Mouse (Mus musculus) left cerebral cortex, adult 2 months (tissue): Measurements from ENCODE around the gene Doc2g. TPM values are rescaled to one million over a fixed set of nuclear protein-coding genes. Genes with fewer than 3 reads are reported as not detected.
A peak's percentile ranks its signal among the peaks of the same experiment; 100 is the strongest.
"Not testable (repeated sequence)": the region's sequence is repeated elsewhere in the genome, so short reads cannot be mapped to it uniquely, and the experiment has no call there.

Experiments used
- DNase-seq, 2 experiments: peaks; one replicate each; pipeline ENCODE4 v3.0.0; 2021 to 2022; ENCODE audit warnings: low spot score in 2 of 2, mixed read lengths in 1 of 2; ENCODE audit errors: extremely low spot score in 1 of 2
- H3K27ac ChIP-seq: fragments of 200-600 bp; 2 replicates; pipeline ENCODE4 v1.8.1; 2022
- H3K4me3 ChIP-seq: fragments of 200-600 bp; 2 replicates; pipeline ENCODE4 v1.8.1; 2022
- CTCF ChIP-seq: fragments of 200-600 bp; IDR thresholded peaks from 2 replicates; pipeline ENCODE4 v1.8.1; 2022; ENCODE audit warnings: antibody characterized with exemption, mild to moderate bottlenecking, moderate library complexity
- intact Hi-C: fragments of 180-260 bp; cut with DNase I; formaldehyde crosslinking; loops from one replicate; pipeline ENCODE4 v1.15.1; 2025
- long read RNA-seq, 2 experiments: library from polyadenylated mRNA; stranded (forward); transcript quantifications; one replicate each; pipeline ENCODE4 v2.0.0; 2021; ENCODE audit warnings: borderline mapping rate in 2 of 2
- total RNA-seq, 2 experiments: library from RNA; stranded (reverse); gene quantifications; 2 replicates each; pipeline ENCODE4 v1.2.3; 2021

The Doc2g gene
- total RNA-seq: 1 to 10 TPM; 4.8 to 5.9 TPM
- long read RNA-seq, experiment 1, partial matches to known transcripts: 3 of 6 reads
- long read RNA-seq, experiment 1, other reads (novel, unspliced or antisense): 3 of 6 reads
- long read RNA-seq, experiment 2, partial matches to known transcripts: 1 of 8 reads
- long read RNA-seq, experiment 2, other reads (novel, unspliced or antisense): 7 of 8 reads

DNA sequence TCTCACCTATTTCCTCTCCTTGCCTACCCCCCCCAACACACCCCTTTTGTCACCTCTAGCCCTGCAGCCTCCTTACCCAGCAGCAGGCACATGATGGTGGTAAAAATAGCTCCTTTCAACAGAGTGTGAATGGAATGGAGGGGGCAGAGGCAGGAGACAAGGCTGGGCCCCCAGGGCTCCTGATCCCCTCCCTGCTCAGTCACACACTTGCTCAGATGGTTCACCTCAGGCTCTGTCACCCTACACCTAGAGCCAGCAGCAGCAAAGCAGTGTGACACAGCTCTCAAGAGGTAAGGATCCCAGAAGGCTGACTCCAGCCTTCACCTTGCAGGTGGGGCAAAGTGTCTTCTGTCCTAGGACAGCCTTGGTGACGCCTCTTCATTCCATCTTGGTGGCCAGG, at the start of gene Doc2g:
Gene Doc2g, plus strand, starts transcription at position 202 of the 400 bp plus-strand sequence.
- intact Hi-C loops: no loop called here
- TF ChIP-seq CTCF: no peak
- no peak for DNase-seq
- Histone ChIP-seq H3K27ac (no peak within 1 kb of the TSS), H3K4me3 (no peak within 1 kb of the TSS)

GRCm38 (mm10) chr19:3955033-3955432, 48.1 kb upstream of the Doc2g start:
- H3K4me3 ChIP-seq: no peak overlapping the region
- intact Hi-C loops: loop anchor here (10.0 kb wide), 1 partner anchor 130 kb away; the partner anchor contains the start of gene Cabp2
- no peak overlapping the region for H3K27ac ChIP-seq
- TF ChIP-seq CTCF: no peak
- DNase-seq: no peak

- intact Hi-C loops: loop anchor here (10.0 kb wide), 1 partner anchor 129 kb away; the partner anchor contains the start of gene Cabp2
- TF ChIP-seq CTCF: no peak
These were observed 47.3 kb upstream of the Doc2g start for GRCm38 (mm10) chr19:3955804-3956203.

GRCm38 (mm10) chr19:3957296-3958036, 45.6 kb upstream of the Doc2g start:
- not testable (repeated sequence) for H3K4me3 ChIP-seq, DNase-seq, H3K27ac ChIP-seq
- intact Hi-C loops: loop anchor here (10.0 kb wide), 1 partner anchor 127 kb away; the partner anchor contains the start of gene Cabp2

More at GRCm38 (mm10) chr19:3955804-3956203, 47.3 kb upstream of the Doc2g start:
- Histone ChIP-seq H3K27ac (no peak overlapping the region), H3K4me3 (no peak overlapping the region)
- DNase-seq: no peak

- DNase-seq: no peak
- intact Hi-C loops: loop anchor here (10.0 kb wide), 1 partner anchor 126 kb away; the partner anchor contains the start of gene Cabp2
- no peak within 1 kb of the TSS for H3K27ac ChIP-seq
These were observed 44.6 kb upstream of the Doc2g start, which contains the start of gene Aldh3b3 for GRCm38 (mm10) chr19:3958470-3958869. Aldh3b3 (plus strand) TSS chr19:3958645.

DNA sequence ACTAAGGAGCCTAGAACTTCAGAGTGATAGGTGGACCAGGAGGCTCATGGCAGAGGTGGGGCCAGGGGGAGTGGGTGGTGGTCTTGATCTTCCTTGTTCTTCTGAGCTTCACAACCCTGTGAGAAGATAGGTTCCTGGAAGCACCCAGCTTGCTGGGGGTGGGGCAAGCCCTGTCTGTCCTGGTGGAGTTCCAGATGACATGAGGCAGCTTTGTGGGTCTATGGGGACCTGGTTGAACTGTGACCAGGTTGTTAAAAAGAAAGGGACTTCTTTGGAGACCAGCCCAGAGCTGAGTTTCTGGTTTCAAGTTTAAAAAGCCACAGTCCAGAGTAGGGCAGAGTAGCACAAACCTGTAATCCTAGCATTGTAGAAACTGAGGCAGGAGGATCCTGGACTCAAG, 44.1 kb upstream of the Doc2g start:
- TF ChIP-seq CTCF: no peak
- no peak overlapping the region for H3K4me3 ChIP-seq
- no peak overlapping the region for H3K27ac ChIP-seq
- intact Hi-C loops: loop anchor here (10.0 kb wide), 1 partner anchor 126 kb away; the partner anchor contains the start of gene Cabp2
- DNase-seq: no peak

More at GRCm38 (mm10) chr19:3958470-3958869, 44.6 kb upstream of the Doc2g start, which contains the start of gene Aldh3b3:
- H3K4me3 ChIP-seq: no peak within 1 kb of the TSS
- TF ChIP-seq CTCF: no peak

GRCm38 (mm10) chr19:3960211-3960610, 42.9 kb upstream of the Doc2g start:
- intact Hi-C loops: no loop called here
- no peak for DNase-seq
- Histone ChIP-seq H3K27ac (no peak overlapping the region), H3K4me3 (no peak overlapping the region)
- no peak for TF ChIP-seq CTCF

DNA sequence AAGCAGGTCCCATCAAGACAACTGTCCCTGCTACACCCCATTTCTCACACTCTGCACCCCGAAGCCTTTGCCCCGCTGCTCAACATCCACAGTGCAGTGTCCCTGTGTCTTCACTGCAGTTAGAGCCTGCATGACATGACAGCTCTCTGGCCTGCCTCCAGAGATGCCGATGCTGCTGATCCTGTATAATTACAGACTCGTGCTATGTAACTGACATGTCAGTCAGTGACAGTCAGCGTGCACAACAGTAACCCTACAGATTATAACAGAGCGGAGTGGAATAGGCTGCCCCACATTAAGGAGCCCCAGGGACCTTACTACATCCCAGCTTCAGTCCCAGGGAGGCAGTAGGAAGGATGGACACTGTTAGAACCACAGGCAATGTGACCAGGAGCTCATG, 41.3 kb upstream of the Doc2g start:
- DNase-seq, H3K27ac ChIP-seq, intact Hi-C loops, H3K4me3 ChIP-seq: not testable (repeated sequence)

GRCm38 (mm10) chr19:3962469-3962868, 40.6 kb upstream of the Doc2g start:
- peak; percentile 14; the same call in 1 of the 2 replicates for TF ChIP-seq CTCF
- Histone ChIP-seq H3K27ac (no peak overlapping the region), H3K4me3 (no peak overlapping the region)
- intact Hi-C loops: no loop called here
- no peak for DNase-seq

GRCm38 (mm10) chr19:3964030-3964429, 39.1 kb upstream of the Doc2g start:
- TF ChIP-seq CTCF: no peak
- H3K4me3 ChIP-seq: no peak overlapping the region
- no peak overlapping the region for H3K27ac ChIP-seq
- DNase-seq: no peak
- intact Hi-C loops: no loop called here

DNA sequence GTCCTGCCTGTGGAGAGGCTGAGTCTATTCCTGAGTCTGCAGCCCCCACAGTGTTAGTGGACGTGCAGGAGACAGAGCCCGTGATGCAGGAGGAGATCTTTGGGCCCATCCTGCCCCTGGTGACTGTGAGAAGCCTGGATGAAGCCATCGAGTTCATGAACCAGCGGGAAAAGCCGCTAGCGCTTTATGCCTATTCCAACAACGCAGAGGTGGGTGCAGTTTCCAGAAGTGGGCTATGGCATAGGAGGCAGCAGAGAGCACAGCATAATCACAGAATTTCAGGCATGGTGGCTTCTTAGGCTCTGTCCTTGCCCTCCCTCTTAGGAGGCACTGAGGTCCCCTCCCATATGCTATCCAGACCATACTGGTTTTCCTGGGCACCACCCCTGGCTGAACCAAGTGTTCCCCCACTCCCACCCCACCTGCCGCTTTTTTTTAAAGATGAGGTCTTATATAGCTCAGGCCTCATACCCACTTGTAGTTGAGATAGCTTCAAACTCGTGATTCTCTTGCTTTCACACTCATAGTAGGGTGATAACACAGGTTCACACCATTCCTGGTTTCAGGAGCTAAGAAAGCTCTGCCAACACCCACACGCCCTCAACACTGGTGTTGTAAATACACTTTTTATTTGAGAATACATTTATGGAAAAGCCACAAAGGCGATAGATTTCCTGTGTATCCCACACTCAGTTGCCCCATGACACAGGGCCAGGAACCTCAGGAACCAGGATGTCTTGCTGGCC, 36.6 kb upstream of the Doc2g start:
- intact Hi-C loops: no loop called here
- Histone ChIP-seq H3K4me3 (no peak overlapping the region), H3K27ac (no peak overlapping the region)
- no peak for DNase-seq
- peak; percentile 38 for TF ChIP-seq CTCF

GRCm38 (mm10) chr19:3967258-3967657, 35.9 kb upstream of the Doc2g start:
- Histone ChIP-seq H3K4me3 (no peak overlapping the region), H3K27ac (no peak overlapping the region)
- DNase-seq: no peak
- intact Hi-C loops: no loop called here
- no peak for TF ChIP-seq CTCF
